Mouse (Mus musculus): Measurements from ENCODE around the gene Pcp4l1.
"Not testable (repeated sequence)": the region's sequence is repeated elsewhere in the genome, so short reads cannot be mapped to it uniquely, and the experiment has no call there.

Pcp4l1 gene

DNA sequence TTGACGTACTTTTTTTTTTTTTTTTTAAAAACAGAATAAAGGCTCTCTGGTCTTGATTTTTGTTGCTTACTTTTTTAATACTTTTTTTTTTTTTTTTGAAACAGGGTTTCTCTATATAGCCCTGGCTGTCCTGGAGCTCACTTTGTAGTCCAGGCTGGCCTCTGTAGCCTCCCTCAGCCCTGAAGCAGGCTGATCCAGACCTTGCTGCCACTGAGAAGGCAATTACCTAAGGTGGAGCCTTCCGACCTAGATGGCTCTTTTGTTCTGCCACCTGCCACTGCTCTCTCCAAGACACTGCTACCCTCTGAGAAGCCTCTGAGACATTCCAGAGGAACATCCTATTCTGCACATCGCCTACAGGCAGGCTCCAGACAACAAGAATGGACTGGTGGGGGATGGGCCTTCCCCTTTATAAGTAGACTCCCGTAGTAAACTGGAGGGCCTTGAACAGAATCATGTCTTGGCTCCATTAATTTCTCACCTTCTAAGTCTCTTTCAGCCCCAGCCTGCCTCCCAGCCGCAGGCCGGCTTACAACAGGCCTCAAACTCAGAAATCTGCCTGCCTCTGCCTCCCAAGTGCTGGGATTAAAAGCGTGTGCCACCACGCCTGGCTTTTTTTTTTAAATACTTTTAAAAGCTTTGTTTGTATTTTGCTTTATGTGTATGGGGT, 58.4 kb downstream of the Pcp4l1 start:
- in situ Hi-C loops (cut with MboI, MseI): not testable (repeated sequence)

DNA sequence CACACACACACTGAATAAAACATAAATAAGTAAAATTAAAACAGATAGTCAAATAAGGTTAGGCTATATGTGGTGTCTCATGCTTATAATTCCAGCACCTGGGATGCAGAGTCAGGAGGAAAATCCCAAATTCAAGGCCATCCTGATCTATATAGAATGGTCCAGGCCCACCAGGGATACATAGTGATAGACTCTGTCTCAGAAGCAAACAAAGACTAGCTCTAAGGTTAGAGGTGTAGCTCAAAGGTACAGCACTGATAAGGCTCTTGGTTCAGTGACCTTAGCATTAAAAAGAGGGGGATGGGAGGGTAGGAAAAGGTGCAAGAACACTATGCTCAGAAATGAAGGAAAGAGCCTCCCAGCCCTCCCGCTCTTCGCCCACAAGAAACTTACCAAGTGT, 60.5 kb downstream of the Pcp4l1 start:
- in situ Hi-C loops (cut with MboI, MseI): no loop called here

DNA sequence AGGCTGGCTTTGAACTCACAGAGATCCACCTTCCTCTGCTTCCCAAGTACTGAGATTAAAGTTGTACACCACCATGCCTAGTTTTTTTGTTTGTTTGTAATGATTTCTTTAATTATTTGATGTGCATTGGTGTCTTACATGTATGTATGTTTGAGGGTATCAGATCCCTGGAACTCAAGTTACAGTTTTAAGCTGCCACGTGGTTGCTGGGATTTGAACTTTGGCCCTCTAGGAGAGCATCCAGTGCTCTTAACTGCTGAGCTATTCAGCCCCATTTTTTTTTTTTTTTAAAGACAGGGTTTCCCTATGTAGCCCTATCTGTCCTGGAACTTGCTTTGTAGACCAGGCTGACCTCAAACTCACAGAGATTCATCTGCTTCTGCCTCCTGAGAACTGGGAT, 65.1 kb downstream of the Pcp4l1 start:
- in situ Hi-C loops (cut with MboI, MseI): no loop called here

DNA sequence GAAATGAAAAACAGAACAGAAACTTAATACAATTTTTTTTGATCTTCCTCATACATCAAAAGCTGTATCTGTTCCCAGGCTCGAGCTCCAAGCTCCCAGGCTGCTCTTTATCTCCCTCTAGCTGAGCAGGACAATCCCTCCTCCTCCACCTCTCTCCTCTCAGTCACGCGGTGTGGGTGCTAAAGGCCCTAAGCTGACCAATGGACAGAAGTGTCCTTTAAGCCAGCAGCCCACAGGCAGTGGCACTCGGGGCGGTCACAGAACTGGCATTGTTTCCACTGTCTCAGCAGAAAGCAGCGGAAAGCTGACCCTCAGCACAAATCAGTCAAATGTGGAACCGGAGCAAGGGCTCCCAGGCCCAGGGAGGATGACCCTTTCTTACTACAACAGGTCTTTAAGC, 66.8 kb downstream of the Pcp4l1 start:
- in situ Hi-C loops (cut with MboI, MseI): no loop called here

DNA sequence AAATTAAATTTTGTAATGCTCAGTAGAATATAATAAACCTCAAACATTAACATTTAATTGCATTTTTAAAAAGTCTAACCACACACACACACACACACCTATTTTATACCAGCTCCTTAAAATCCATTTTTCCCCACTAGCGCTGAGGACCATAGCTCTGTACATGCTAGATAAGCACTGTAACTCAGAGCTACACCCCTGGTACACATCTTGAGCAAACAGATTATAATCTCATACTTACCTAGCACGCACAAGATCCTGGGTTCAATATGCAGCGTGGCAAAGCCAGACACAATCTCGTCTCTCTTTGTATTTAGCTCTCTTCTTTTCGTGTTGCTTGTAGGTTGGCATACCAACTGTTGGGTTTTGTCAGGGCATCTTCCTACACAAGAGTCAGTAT, 71.7 kb downstream of the Pcp4l1 start:
- in situ Hi-C loops (cut with MboI, MseI): no loop called here

Data from T-helper 1 cell (primary cell).